Mouse (Mus musculus): Measurements from ENCODE around the gene Ngly1.
"Not testable (repeated sequence)": the region's sequence is repeated elsewhere in the genome, so short reads cannot be mapped to it uniquely, and the experiment has no call there.

Gene Ngly1

DNA sequence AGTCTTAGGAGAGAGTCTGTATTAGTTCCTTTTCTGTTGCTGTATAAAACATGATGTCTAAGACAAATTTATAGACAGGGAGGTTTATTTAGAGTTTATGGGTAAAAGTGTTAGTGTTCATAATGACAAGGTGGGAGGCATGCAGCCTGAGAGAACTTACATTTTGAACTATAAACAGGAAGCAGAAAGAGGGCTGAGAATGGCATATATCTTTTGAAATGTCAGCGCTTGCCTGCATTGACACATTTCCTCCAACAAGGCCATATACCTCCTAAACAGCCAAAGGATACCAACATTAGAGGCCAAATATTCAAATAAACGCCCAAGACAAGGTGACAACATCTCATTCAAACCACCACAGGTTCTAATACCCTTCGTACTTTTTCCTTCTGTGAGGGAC is 12.8 kb downstream of the Ngly1 start:
- no peak for DNase-seq

DNA sequence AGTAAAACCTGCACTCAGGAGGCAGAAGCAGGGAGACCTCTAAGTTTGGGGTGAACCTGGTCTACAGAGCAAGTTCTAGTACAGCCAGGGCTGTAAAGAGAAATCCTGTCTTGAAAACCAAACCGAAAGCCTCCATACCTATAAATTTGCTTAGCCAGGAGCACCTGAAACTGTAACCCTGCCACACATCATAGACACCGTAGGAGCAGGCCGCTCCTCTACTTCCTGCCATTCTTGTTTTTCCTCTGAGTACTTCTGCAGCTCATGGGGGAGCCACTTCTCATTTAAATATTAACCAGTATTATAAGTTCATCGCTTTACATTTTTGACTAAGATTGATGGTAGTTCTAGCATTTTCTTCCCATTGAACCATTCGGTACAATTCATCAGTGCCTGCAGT is 17.9 kb downstream of the Ngly1 start:
- no peak for DNase-seq

DNA sequence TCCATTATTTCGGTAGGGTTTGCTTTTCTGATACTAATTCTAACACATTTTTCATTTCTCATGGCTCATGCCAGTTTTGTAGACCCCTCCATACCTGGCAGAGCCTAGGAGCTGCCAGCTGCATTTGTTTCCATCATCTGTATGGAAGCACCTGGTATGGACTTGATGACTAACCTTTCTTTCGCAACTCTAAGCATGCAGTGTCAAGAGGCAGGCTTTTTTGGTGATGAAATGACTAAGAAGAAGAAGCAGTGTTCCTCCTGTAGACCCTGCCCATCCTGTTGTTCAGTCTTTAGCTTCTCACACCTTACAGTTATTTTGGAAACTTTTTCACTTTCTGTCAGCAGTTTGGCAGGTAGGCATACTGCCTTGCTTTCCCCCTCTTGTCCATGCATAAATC is 20.7 kb downstream of the Ngly1 start:
- no peak for DNase-seq

DNA sequence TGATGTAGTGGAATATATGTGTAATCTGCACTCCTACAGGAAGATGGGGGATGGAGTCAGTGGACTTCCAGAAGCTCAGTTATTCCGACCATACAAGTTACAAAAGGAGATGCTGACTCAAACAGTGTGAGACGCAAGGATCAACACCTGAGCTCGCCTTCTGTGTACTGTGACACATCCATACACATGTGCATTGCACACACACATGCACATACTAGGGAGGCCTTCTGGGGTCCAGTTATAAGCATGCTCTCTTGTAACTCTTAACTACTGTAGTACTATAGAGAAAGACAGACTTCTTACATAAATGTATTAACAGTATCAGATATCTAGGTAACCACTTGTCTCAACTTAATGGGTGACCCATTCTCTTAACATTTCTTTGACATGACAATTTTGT is 24.6 kb downstream of the Ngly1 start:
- no peak for DNase-seq

DNA sequence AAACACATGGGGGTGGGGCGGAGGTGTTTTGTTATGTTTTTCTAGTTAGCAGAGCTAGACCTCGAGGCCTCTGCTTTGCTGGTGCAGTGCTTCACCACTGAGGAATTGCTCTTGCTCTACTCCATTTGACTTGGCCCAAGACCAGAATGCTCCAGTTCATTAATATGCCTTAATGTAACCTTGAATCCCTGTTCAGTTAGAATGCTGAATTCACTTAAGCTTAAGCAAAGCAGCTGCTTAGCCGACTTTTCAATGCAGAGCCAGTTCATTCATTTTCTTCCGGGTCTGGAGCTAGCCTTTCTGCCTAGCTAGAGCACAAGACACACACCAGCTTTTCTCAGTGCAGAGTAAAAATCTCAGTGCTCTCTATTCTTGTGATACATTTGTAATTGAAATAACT is 30.1 kb downstream of the Ngly1 start:
- peak; percentile 21 for DNase-seq

DNA sequence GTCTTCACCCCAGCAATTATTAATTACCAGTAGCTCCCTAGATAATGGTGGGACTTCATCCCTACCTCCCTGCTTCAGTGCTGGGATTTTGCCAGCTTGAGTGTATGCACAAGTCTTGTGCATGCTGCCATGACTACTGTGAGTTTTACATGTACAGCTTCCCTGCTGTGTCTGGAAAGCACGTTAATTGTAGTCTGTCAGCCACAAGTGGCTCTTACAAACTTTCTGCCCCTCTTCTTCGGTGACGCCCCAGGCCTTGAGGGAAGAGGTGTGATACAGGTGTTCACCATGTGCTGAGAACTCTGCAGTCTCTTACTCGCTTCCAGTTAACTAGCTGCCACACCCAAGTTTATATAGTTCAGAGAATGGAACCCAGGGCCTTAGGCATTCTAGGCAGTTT is 34.9 kb downstream of the Ngly1 start:
- no peak for DNase-seq

DNA sequence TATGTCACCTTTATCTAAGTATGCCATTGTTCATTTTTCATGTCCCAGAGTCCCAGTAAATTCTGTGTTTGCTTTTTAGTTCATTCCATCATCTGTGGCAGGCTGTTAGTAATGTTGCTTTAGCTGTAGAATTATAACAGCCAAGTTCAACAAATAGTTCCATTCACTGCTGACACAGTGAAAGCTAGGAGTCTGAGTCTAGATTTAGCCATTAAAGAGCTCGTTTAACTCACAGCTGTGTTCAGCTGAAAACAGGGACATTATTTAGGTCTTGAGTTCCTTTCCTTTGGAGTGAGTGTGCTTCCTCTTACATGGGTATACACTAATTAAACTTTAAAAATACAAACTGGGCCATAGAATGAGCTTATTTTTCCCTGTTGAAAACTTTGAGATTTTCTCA is 43.3 kb downstream of the Ngly1 start:
- no peak for DNase-seq

DNA sequence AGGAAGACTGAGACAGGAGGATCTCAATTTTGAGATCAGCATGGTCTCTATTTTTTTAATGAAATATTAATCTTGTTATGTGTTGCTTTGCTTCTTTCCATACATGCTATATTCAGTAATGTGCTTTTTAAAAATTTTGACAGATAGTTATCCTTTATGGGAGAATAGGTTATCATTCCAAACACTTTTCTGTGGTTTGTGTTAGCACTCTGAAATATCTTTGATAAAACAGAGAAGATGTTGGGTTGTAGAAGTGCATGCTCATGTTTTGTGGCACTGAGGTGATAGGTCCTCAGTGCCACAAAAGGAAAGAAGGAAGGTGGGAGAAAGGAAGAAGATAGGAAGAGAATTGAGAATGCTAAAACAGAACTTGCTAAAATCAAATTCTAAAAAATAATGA is 43.9 kb downstream of the Ngly1 start:
- DNase-seq = no peak

DNA sequence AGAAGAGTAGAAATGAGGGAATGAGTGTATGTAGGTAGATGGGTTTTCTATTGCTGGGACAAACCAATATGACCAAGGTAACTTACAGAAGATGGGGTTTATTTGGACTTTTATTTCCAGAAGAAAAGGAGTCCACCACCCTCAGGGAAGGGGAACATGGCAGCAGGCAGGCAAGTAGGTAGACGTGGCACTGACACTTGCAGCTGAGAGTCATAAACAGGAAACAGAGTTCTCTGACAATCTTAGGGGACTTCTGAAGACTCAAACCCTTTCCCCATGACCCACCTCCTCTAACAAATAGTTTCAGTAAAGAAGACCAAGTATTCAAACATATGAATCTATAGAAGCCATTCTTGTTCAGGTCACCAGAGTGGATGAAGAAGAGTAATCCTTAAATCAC is 44.8 kb downstream of the Ngly1 start:
- DNase-seq = no peak

DNA sequence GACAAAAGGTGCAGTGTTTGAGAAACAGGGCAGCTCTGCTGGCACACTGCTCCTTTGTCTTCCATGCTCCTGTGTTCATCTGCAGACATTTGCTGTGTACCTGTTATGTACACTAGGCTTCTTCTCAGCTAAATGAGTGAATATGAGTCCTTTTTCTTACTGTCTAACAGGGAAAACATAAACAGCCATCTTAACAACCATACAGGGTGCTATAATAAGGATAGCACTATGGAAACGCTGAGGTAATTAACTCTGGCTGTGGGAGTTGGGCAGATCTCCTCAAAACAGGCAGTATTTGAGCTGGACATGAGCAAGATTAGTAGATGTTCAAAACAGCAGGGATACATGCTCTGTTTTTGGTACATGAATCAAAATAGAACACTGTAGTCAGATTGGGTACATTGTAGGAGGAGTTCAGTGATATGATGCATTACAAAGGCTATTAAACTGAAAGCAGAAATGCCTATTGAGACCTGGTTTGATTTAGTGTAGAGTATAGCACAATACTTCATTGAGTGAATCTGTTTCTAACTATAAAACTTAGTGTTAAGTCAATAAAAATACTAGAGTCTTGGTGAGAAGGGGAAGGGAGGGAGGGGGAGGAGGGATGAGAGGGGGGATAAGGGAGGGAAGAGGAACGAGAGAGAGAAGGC is 47.9 kb downstream of the Ngly1 start:
- no peak for DNase-seq

DNA sequence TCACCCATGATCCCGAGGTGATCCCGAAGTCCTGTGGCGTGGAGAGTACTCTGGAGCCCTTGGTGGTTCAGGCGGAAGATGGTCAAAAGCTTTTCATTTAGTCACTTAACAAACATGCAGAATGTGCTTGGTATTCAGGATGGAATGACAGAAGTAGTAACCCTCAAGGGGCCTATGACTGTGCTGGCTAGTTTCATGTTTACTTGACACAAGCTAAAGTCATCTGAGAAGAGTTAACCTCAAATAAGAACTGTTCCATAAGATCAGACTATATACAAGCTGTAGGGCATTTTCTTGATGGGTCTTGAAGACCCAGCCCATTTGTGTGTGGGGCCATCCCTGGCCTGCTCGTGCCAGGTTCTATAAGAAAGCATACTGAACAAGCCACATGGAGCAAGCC is 52.7 kb downstream of the Ngly1 start:
- DNase-seq = no peak

DNA sequence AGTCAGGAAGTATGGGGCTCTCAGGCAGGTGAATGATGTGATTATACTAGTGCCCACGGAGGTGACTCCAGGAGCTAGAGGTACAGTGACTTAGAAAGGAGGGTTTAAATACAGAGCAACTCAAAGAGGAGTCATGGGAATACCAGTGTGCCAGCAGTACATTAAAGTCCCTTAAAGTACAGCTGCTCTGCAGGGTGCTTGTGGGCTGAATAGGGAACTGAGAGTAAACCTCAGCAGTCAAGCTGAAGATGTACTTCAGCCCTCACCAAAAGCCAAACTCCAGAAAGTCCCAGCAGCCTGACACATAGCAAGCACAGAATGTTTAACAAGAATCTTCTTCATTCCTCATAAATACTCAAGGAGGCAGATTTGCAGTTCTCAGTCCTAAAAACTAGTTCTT is 53.6 kb downstream of the Ngly1 start:
- no peak for DNase-seq

DNA sequence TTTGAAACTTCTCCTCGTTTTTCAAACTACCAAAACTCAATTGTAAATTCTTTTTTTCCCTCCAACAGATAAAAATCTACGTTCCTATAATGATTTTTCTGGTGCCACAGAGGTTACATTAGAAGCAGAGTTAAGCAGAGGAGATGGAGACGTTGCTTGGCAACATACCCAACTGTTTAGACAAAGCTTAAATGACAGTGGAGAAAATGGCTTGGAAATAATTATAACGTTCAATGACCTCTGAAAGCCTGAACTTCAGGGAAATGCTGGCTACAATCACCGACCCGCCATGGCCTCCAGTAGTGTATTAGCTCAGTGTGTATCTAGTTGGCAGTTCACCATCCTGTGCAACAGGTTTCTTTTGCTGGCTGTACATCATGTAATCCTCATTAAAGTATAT is 61.7 kb downstream of the Ngly1 start:
- no peak for DNase-seq

DNA sequence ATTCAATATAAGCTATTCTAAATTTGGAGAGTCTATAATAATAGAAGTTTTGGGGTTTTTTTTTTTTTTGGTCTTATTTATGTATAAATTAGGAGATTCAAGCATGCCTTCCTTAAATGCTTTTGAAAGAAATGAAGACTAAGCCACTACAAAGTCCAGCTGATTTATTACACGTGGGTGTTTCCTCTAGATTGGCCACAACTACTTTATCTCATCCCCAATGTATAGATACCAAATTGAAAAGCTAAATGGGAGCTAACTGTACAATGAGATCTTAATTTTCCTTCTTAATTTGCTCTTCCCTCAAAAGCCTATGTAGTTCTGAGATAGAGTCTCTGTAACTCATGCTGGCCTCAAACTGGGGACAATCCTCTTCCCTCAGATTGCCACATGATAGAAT is 63.5 kb downstream of the Ngly1 start:
- DNase-seq = no peak

DNA sequence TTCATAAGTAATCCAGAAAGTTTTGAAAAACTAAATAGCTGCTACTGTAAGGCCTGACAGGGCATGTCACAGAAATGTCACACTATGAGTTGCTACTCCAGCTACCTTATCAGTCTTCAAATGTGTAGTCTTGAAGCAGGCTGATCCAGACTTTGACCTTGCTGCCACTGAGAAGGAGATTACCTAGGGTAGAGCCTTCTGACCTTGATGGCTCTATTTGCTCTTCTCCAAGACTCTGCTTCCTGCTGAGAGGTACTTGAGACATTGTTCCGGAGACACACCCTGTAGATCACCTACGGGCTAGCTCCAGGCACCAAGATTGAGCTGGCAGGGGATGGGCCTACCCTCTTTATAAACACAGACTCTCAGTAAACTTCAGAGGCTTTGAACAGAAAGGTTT is 64.0 kb downstream of the Ngly1 start:
- DNase-seq = not testable (repeated sequence)

DNA sequence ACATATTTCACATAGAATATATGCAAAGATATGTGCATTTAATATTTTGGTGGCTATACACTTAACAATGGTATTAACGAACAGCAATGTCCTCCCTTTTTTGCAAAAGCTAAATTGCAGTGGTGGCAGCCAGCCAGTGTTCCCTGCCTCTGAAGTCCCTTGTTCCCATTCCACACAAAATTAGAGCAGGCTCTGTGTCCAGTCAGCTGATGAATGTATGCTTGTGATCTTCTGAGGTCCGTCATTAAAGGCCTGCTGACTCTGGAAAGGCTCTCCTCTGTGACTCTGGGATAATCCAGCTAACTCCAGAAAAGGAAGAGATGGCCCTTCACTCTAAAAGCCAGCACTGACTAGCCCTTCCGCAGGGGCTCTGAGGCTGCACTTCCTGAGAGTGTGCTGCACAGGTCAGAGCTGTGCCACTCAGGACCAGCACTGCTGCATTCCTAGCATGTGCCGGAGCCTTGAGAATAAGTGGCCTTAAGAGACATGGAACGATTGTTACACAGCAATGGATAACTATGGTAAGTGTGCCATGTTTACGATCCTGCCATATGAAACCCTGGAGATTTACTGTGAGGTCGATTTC is 64.9 kb downstream of the Ngly1 start:
- no peak for DNase-seq

DNA sequence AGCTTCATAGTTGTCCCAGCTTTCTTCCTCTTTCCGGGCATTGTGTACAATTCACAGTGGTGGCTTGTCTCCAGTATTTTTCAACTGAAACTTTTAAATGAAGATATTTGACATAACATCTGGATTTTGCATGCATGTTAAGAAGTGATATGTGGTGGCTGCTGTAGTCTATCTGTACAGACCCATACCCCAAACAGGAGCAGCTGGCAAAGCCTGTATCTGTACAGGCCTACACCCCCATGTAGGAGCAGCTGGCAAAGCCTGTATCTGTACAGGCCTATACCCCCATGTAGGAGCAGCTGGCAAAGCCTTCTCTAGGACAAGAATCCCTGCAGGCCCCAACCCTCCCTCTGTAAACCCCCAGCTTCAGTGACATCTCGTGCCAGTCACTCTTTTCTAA is 65.8 kb downstream of the Ngly1 start:
- no peak for DNase-seq

DNA sequence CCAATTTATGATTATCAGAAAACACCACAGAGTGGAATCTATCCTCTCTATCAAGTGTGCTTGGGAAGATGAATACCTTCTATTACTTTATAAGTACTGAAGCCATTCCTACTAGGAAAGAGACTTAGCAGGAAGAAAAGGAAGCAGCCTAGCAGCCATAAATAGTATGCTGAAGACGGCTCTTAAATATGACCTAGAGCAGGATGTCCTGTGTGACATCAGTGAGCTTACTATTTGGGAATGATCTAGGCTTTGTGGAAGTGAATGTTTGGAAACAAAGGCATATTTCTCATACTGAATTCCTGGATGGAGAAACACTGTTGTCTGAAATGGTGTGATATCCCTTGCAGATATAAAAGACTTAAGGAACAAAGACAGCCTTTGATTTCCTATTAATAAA is 67.6 kb downstream of the Ngly1 start:
- no peak for DNase-seq

DNA sequence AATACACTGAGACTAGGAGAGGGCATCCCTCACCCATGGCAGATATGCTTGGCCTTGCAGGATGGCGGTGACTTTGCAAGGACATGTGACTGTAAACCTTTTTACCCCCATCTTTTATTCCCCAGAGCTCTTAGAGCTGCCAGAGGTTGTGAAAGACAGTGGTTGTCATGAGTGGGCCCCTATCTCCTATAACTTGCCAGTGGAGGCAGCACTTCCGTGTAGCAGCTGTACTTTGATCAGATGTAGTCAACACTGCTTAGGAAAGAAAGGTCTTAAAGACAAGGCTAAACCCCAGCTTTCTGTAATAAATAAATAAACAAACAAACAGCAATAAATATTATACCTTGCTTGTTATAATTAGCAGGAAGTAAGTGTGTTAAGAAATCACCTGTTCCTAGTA is 70.7 kb downstream of the Ngly1 start:
- DNase-seq = no peak

DNA sequence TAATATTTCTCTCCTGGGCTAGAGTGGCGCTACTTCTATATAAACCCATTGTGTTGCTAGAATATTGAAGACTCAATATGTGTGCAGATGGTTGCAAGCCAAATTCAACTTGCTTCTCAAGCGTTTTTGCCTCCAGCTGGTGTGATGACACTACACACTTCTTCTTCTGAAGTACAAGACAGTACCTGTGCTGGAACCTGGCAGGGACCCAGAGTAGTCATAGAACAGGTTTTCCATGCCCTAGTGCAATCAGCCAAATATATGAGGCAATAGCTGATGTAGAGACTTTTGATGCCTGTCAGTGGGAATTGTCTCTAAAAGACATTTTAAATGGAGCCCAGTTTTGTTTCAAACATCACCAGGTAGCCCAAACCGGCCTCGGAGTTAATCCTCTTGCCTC is 75.3 kb downstream of the Ngly1 start:
- DNase-seq = no peak

DNA sequence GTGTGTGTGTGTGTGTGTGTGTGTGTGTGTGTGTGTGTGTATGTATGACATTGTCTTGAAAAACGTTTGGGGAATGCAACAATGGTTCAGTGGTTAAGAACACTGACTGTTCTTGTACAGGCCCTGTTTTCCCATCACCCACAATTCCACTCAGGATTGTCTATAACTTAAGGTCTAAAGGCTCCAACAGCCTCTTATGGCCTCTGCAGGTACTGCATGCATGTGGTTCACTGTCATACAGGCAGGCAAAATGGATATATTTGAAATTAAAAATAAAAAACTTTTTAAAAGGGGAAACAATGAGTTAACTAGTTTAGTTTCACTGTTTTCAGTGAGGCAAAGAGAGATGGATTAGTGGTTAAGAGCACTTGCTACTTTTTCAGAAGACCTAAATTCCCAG is 76.1 kb downstream of the Ngly1 start:
- DNase-seq = no peak

DNA sequence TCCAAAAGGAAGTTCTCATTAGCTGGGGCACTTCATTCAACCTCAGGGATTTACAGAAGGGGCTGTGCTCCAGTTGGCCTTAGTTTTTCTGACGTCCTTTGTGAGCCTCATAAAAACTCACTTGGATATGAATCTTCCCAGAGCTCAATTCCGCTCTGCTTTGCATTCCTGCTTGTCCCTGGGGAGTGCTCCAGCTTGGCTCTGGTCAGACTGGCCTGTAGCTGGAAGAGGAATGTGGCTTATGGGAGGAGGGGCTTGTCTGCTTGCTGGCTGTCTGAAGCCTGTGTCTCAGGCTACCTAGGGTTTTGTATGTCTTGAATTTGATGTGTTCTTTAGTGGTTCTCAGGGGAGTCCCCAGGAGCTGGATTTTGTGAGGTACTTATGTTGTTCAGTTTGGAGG is 79.5 kb downstream of the Ngly1 start:
- DNase-seq = peak; percentile 58

DNA sequence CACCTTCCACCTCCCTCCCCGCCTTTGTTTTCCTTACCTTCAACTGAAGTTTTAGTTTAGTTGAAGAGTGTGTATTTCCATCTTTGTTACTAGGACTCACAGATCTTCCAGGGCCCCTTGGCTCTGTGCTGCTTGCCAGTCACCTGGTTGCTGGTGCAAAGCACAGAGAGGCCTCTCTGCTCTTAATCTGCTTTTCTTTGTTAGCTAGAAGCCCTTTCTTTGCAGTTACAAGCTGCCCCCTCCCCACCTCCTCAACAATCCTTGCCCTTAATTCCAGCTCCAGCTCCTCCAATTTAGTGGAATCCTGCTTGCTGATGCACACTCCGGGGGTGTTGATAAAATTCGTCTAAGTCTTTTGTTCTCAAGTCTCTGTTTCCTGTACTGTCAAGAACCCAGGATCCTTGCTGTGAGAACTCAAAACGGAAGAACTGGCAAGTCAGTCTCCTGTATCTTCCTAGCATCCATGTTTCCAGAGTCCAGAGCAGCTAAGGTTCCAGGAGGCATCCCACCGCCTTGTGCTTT is 79.9 kb downstream of the Ngly1 start:
- no peak for DNase-seq

DNA sequence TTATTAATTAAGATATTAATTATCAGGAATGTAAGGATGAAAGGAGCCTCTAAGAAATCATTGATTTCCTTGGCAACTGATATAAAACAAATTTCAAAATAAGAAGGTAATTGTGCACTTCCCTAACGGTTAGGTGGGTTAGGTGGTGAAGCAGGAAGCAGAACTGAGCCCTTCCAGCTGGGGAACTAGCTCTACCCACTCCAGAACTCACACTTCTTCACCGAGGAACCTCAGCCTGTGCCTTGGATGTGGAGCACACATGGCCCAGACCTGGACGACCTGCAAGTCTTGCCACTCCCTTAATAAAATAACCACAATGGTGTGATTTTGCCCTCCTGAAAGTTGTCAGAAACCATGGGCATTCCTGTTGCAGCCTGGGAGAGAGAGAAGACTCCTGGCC is 80.7 kb downstream of the Ngly1 start:
- no peak for DNase-seq

DNA sequence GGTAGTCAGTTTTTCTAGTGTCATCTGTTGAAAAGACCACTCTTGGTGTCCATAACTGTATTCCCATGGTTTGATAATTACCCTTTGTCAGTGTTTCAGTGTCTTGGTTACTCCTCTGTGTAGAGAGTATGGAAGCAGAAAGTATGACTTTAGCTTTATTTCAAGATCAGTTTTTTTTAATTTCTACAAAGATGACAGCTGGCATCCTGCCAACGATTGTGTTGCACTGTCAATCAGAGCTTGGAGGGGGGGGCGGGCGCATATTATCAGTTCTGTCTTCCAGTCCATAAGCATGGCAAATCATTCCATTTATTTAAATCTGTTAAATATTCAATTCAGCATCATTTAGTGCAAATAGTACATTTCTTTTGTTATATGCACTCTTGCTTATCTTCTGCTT is 85.2 kb downstream of the Ngly1 start:
- DNase-seq = no peak
